ENCODE assay signal across 19 mouse cellular contexts in the genomic region with DNA sequence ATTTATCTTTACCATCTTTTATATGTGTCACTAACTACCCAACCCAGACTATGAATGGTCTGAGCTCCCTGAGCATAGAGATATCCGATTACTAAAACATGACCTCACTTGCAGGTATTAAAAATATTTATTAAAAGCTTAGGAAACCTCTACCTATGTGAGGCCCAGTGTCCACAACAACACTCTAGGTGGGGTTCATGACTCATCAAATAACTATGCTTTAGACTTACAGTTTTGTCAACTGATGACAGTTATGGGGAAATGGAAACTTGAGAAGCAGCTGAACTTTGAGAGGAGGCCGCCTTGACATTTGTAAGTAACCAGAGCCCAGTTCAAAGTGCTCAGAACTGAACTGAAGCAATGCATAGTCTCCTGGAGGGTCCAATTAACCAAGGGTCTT. TPM values are rescaled to one million over a fixed set of nuclear protein-coding genes. Genes with fewer than 3 reads are reported as not detected.
DNase-seq lines count a peak whose midpoint lies in the region; ATAC-seq and TF ChIP-seq lines count a peak whose summit lies in the region.
"Had no signal": no experiment of that assay in that cellular context is flagged by ENCODE, and none has a peak within 500 bp of the region (broad histone marks: within the 10 kb centered on the region; RNA-seq: fewer than 3 reads in every experiment).

No protein-coding gene starts in this region.

- no peaks in the 10 kb centered on the region for H3K27me3 ChIP-seq in heart, embryonic 16.5 days (ENCODE audit: control insufficient read depth, insufficient read depth, low read length)
- H3K27me3 ChIP-seq in lung, postnatal 0 days (replicated peaks; ENCODE audit: insufficient read depth, low read length): no peaks in the 10 kb centered on the region
- H3K27me3 ChIP-seq: limb, embryonic 13.5 days; neural tube, embryonic 13.5 days had no signal

- intact Hi-C loops in heart, postnatal 25 days (cut with DNase I): no loop called here

- TF ChIP-seq CTCF in lung, postnatal 0 days (IDR thresholded peaks at IDR 0.05): no peak

- no peaks in the 10 kb centered on the region; the same call in 1 of the 2 replicates for H3K4me1 ChIP-seq in heart, embryonic 16.5 days (ENCODE audit: control insufficient read depth, insufficient read depth, low read length)
- H3K4me1 ChIP-seq in lung, postnatal 0 days (ENCODE audit: insufficient read depth, low read depth, low read length): 0 out of 2 replicates have a peak, but pooled peaks cover 3% of the 10 kb centered on the region

- no peak overlapping the region for H3K4me2 ChIP-seq in heart, embryonic 16.5 days (ENCODE audit: low read depth, low read length)
- no peak overlapping the region for H3K4me2 ChIP-seq in lung, postnatal 0 days (replicated peaks; ENCODE audit: low read depth, low read length)
- H3K4me2 ChIP-seq: limb, embryonic 13.5 days; neural tube, embryonic 13.5 days had no signal

- no peak overlapping the region for H3K9ac ChIP-seq in heart, embryonic 16.5 days (ENCODE audit: low read length)
- H3K9ac ChIP-seq in lung, postnatal 0 days (replicated peaks; ENCODE audit: low read depth): no peak overlapping the region
- H3K9ac ChIP-seq: limb, embryonic 13.5 days; neural tube, embryonic 13.5 days had no signal

- DNase-seq in heart, postnatal 25 days (ENCODE audit: low spot score): no peak
- peak; percentile 44 for DNase-seq in lung, postnatal 0 days (ENCODE audit: low spot score)
- no peak for DNase-seq in lung, postnatal 25 days (ENCODE audit: low spot score)
- DNase-seq in testis, postnatal 10 days (ENCODE audit: low spot score): no peak
- no peak for DNase-seq in T-cell, adult 2 months (ENCODE audit: low spot score)
- no peak for DNase-seq in thymus, postnatal 4 days
- DNase-seq: adrenal gland, adult 8-10 months; cerebellum, adult 9-10 months; heart, postnatal 4 days; kidney, adult 8-10 months had no signal

- 73% methylated on average over 2 of the region's 2 CpGs for WGBS in heart, embryonic 16.5 days
- WGBS in lung, postnatal 0 days: 66% methylated on average over 2 of the region's 2 CpGs

- ATAC-seq in heart, embryonic 16.5 days (replicated peaks; ENCODE audit: extremely low read depth, insufficient read depth, low FRiP score): no peak
- ATAC-seq in lung, postnatal 0 days: no peak
- ATAC-seq in inflammation-experienced regulatory T-cells, adult 6 months: peak; percentile 64

- no peaks in the 10 kb centered on the region for H3K9me3 ChIP-seq in heart, embryonic 16.5 days (replicated peaks; ENCODE audit: control insufficient read depth, low read length)
- H3K9me3 ChIP-seq in lung, postnatal 0 days (ENCODE audit: low read length): no peaks in the 10 kb centered on the region
- H3K9me3 ChIP-seq: limb, embryonic 13.5 days; neural tube, embryonic 13.5 days had no signal

- peak overlapping the region; percentile 46 for H3K27ac ChIP-seq in heart, embryonic 16.5 days (ENCODE audit: low read length)
- H3K27ac ChIP-seq in lung, postnatal 0 days (ENCODE audit: low read length): no peak overlapping the region
- H3K27ac ChIP-seq: left cerebral cortex, adult 2 months; limb, embryonic 13.5 days had no signal

- H3K36me3 ChIP-seq in heart, embryonic 16.5 days (ENCODE audit: control insufficient read depth, insufficient read depth): no peaks in the 10 kb centered on the region
- no peaks in the 10 kb centered on the region for H3K36me3 ChIP-seq in lung, postnatal 0 days (ENCODE audit: insufficient read depth, low read length)
- H3K36me3 ChIP-seq: limb, embryonic 13.5 days; neural tube, embryonic 13.5 days had no signal

- no peak overlapping the region for H3K4me3 ChIP-seq in heart, embryonic 16.5 days (ENCODE audit: low read length)
- H3K4me3 ChIP-seq in lung, postnatal 0 days (ENCODE audit: low read depth, low read length): no peak overlapping the region
- H3K4me3 ChIP-seq: left cerebral cortex, adult 2 months; limb, embryonic 13.5 days; neural tube, embryonic 13.5 days had no signal

- no peak for TF ChIP-seq EP300 in lung, postnatal 0 days (IDR thresholded peaks at IDR 0.05)

RNA-seq across cellular contexts. Expression of gene Gm47791, which starts 24.2 kb away (rescaled TPM):
- not detected in 2 replicates for polyA plus RNA-seq in heart, embryonic 16.5 days (2015; fragmentation: Nextera tagmentation; extraction: Ambion mirVana)
- total RNA-seq in heart, postnatal 25 days (2021): not detected
- polyA plus RNA-seq in lung, postnatal 0 days (2015; fragmentation: Nextera tagmentation; extraction: Ambion mirVana): not detected in 2 replicates
- not detected for polyA plus RNA-seq in inflammation-experienced regulatory T-cells, adult 6 months (2017; shearing (Covaris generic))
- total RNA-seq: adrenal gland, adult 8-10 months; gastrocnemius, postnatal 4 days; heart, postnatal 4 days; left cerebral cortex, adult 2 months; midbrain, postnatal 0 days had no signal
- polyA plus RNA-seq: frontal cortex, adult 2 months; limb, embryonic 13.5 days; midbrain, postnatal 0 days; neural tube, embryonic 13.5 days; testis, adult 2 months had no signal

RNA-seq across cellular contexts. Expression of gene Tm4sf20, which starts 26.9 kb away (rescaled TPM):
- polyA plus RNA-seq in heart, embryonic 16.5 days (2015; fragmentation: Nextera tagmentation; extraction: Ambion mirVana): 0.67 TPM in 1 of 2 replicates, not detected in the other
- not detected for total RNA-seq in heart, postnatal 25 days (2021)
- polyA plus RNA-seq in lung, postnatal 0 days (2015; fragmentation: Nextera tagmentation; extraction: Ambion mirVana): 0.07 TPM in 1 of 2 replicates, not detected in the other
- polyA plus RNA-seq in inflammation-experienced regulatory T-cells, adult 6 months (2017; shearing (Covaris generic)): 1 to 10 TPM in 1 of 3 experiments, under 1 TPM in 1, not detected in 1; 0.40 to 1.1 TPM
- total RNA-seq: adrenal gland, adult 8-10 months; gastrocnemius, postnatal 4 days; heart, postnatal 4 days; left cerebral cortex, adult 2 months; midbrain, postnatal 0 days had no signal
- polyA plus RNA-seq: frontal cortex, adult 2 months; midbrain, postnatal 0 days; testis, adult 2 months had no signal

RNA-seq across cellular contexts. Expression of gene Agfg1, which starts 44.1 kb away (rescaled TPM):
- 30.0 and 30.4 TPM in 2 replicates for polyA plus RNA-seq in heart, embryonic 16.5 days (2015; fragmentation: Nextera tagmentation; extraction: Ambion mirVana)
- 10 to 100 TPM; 30.7 to 32.2 TPM for total RNA-seq in heart, postnatal 25 days (2021)
- 28.3 and 34.8 TPM in 2 replicates for polyA plus RNA-seq in lung, postnatal 0 days (2015; fragmentation: Nextera tagmentation; extraction: Ambion mirVana)
- 10 to 100 TPM; 32.2 to 33.2 (median 32.6) TPM for polyA plus RNA-seq in inflammation-experienced regulatory T-cells, adult 6 months (2017; shearing (Covaris generic))
